Mouse (Mus musculus): ENCODE results near the gene Cfap97d1.

The Cfap97d1 gene

GRCm38 (mm10) chr11:102010140-102010539, 26.1 kb downstream of the Cfap97d1 start:
- DNase-seq (ENCODE audit: low spot score in 2 of 2): no peak

DNA sequence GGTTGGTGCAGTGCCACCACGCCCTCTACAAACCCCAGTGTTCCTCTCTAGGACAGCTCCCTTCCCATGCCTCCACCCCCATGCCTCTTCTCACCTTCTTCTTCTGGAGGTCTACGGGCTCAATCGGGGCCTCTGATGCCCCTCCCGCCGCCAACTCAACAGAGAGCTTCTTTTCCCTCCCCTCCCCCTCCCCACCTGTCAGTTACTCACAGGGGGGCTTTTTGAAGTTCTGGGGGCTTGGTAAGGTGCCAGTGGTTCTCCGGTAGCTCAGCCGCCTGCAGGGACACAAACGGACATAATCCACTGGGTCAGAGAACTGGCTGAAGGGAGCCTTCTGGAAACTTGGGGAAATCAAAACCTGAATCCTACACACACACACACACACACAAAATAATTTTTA, 27.4 kb downstream of the Cfap97d1 start:
- DNase-seq (ENCODE audit: low spot score in 2 of 2): no peak

DNA sequence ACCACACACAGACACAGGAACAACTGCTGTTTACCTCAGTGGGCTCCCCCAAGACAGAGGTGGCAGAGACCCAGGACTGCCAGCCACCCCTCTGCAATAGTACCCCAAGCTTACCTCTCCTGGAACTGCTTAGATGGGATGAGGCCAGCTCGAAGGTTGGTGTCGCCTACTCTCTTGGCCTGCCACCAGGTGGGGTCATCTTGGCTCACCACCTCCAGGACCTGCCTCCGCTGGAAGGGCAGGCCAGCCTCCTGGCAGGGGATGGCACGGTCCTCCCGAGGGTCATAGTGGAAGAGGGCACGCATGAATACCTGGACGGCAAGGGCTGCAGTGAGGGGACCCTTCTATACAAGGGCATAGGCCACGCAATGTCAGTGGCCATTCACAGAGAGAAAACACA, 29.1 kb downstream of the Cfap97d1 start:
- DNase-seq (ENCODE audit: low spot score in 2 of 2): no peak

DNA sequence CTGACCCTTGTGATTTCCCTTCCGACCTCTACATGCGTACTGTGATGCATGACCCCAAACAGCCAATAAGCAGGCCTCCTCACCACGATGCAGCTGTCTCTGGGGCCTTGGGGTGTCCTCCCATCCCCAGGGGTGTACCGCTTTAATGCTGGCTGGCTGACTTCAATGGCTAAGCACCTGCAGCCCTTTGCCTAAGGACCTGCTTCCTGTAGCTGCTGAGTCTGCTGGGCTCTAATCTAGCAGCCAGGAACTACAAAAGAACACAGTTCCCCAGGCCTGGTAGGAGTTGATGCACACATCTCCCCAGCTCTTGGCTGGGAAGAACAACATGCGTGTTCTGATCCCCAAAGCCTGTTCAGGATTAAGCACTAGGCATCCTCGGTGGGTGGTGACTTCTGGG, 31.4 kb downstream of the Cfap97d1 start:
- DNase-seq (ENCODE audit: low spot score in 2 of 2): no peak

DNA sequence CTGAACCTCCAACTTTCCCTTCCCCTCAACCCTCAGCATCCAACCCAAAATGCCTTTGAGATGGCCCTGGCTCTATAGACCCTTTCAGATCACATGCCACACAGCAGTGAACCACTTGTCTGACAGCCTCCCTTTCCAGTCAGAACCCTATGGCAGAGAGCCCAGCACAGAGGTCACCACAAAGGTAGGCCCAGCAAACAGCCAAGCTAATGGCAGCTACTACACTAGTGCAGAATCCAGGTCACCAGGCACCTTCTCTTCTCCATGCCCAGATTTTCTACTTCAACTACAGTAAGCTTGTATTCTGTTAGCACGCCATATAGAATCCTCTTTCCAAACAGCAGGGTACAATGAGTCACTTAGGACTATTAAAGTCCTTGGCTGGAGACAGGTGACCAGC, 32.1 kb downstream of the Cfap97d1 start:
- no peak for DNase-seq (ENCODE audit: low spot score in 2 of 2)

DNA sequence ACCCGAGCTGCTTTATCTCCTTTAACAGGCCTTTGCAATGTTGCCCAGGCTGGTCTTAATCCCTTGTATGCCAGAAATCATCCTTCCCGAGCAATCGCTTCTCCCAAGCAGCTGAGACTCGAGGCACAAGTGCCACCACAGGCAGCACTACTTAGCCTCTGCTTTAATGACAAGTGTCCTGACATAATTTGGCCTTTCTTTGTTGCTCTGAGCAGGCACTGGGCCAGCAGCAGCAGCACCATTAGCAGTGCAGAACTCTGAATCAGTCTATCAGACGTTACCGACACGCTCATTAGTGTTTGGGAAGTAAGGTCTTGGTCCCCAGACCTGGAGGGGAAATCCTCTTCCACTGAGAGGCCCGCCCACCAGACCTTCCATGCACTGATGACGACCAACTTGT, 35.7 kb downstream of the Cfap97d1 start:
- DNase-seq (ENCODE audit: low spot score in 2 of 2): no peak

GRCm38 (mm10) chr11:102021196-102021595, 37.1 kb downstream of the Cfap97d1 start:
- DNase-seq (ENCODE audit: low spot score in 2 of 2): no peak

DNA sequence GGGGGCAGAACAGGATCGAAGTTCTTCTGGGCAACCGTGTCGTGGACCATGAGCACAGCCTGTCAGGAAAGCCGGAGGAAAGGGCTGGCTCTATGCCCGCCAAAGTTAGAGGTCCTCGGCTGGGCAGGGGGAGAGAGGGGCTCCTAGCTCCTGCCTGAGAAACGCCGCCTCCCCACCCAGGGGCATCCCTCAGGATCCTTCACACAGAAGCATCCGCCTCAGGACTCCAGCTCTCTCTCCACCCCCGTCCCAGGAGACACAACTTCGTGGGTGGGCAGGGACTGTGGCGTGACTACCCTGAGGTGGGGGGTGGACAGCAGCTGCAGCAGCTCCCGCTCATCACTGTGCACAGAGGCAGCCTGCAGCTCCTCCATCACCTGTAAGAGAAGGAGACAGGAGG, 39.3 kb downstream of the Cfap97d1 start:
- DNase-seq (ENCODE audit: low spot score in 2 of 2): peak in 1 of 2 experiments; percentile 28

GRCm38 (mm10) chr11:102024084-102024758, 40.1 kb downstream of the Cfap97d1 start:
- DNase-seq (ENCODE audit: low spot score in 2 of 2): no peak

GRCm38 (mm10) chr11:102024875-102025274, 40.8 kb downstream of the Cfap97d1 start:
- DNase-seq (ENCODE audit: low spot score in 2 of 2): no peak

DNA sequence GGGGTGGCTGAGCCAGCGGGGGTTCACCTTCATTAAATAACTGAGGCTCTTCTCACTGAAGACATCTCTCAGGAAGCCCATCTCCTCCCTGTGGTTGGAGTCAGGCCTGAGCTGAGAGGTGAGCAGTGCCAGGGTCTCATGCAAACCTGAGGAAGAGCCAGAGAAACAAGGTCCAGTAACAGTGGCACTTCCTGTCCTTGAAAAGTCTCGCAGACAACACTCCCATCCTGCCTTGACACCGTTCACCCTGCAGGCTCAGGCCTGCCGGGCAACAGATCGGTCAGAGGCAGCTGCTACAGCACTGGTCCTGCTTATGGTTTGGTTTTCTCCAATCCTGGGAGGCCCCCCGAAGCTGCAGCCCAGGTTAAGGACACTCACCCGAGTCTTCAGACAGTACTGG, 41.3 kb downstream of the Cfap97d1 start:
- no peak for DNase-seq (ENCODE audit: low spot score in 2 of 2)

DNA sequence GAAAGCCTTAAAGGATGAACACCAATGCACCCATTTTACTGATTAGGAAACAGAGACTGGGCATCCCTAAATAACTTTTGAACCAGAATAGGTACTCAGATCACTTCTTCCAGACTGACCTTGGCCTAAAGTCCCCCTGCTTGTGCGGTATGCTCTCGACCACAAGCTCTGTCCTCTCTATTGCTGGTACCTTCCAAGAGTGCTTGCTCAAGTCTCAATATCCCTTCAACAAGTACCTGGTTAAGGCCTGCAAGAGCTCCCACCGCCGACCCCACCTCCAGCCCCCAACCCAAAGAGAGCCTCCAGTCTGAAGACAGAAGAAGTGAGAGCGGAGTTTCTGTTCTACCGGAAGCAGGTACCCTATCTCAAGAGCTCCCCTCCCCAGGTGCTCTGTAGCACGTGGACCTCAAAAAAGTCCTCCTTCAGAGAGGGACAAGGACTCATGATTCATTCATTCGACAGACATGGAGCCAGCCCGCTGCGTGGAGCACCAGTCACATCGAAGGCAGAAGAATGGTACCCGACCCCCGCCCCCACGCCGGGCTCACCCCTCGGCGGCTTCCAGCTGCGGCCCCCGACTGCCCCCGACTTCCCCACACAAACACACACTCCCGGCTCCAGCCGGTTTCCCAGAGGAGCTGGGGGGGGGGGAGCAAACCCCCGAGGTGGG, 42.0 kb downstream of the Cfap97d1 start:
- no peak for DNase-seq (ENCODE audit: low spot score in 2 of 2)

DNA sequence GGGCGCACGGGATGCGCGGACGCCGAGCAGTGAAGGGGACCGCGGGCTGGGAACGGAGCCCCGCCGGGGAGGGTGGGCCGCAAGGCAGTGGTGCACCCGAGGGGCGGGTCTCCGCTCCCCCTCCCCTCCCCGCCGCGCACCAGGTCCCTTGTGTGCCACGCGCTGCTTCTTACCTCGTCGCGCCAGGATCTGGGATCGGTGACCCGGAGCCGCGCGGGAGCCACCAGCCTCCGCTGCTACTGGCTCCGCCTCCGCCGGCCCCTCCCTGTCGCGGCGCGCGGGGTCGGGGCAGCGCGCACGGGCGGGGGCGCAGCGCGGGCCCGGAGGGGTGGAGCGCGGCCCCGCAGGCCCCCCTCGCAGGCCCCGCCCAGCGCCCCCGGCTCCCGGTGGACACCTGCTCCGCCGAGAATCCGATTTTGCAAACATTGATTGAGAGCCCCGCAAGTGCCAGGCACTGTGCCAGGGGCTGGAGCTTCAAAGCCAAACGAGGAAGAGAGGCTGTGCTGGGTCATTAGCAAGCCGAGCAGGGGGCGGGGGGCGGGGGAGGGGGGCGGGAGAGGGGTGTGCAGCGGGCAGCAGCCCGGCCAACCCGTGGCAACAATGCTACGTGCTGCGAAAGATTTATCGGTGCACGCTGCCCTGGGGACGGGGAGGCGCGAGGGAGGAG, 42.7 kb downstream of the Cfap97d1 start:
- DNase-seq (ENCODE audit: low spot score in 2 of 2): peak in 1 of 2 experiments; percentile 35

- no peak for DNase-seq (ENCODE audit: low spot score in 2 of 2)
Measured at GRCm38 (mm10) chr11:102027361-102028017, 43.4 kb downstream of the Cfap97d1 start.

GRCm38 (mm10) chr11:102028087-102028816, 44.2 kb downstream of the Cfap97d1 start, which contains the start of gene Mpp3:
Gene Mpp3, minus strand, starts transcription at chr11:102028461.
- DNase-seq (ENCODE audit: low spot score in 2 of 2): no peak

DNA sequence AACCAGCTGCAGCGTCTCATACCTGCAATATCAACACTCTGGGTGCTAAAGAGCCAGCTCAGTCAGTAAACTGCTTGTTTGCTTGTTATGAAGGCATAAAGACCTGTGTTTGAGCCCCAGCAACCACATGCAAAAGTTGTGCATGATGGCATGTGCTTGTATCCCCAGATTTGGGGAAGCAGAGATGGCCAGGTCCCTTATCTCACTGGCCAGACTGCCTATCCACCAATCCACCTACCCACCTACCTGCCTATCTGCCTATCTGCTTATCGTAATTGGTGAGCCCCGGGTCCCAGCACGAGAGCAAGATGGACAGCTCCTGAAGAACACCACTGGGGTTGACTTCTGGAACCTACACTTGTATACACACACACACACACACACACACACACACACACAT, 45.2 kb downstream of the Cfap97d1 start:
- DNase-seq (ENCODE audit: low spot score in 2 of 2): no peak

DNA sequence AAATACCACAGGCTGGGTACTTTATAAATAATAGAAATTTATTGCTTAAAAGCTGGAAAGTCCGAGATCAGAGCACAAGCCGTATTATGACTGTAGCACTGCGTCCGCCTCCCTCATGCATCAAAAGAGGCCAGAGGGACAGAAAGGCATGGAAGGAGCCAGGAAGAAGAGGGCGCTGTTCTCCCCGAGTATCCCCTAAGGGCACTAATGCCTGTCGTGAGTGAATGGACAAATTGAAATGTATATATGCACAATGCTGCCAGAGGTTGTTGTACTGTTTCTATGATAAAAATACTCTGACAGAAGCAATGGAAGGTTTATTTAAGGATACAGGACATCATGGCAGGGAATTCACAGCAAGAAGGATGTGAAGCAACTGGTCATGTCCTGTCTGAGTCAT, 45.9 kb downstream of the Cfap97d1 start:
- DNase-seq (ENCODE audit: low spot score in 2 of 2): no peak

DNA sequence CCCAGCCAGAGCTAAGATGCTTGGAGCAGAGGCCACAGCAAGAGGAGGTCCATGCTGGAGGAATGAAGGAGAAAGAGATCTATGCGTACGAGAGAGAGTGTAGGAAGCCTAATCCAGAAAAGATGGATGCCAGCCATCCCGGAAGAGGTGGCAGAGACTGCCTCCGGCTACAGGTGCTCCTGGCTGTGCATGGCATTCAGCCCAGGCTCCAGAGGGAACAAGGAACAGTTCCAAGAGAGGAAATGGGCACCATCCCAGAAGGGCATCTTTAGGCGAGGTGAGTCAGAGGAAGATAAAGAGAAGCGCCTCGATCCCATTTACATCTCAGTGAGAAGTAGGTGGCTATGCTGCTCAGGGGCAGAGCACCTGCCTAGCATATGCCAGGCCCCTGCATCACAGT, 47.1 kb downstream of the Cfap97d1 start:
- DNase-seq (ENCODE audit: low spot score in 2 of 2): no peak

DNA sequence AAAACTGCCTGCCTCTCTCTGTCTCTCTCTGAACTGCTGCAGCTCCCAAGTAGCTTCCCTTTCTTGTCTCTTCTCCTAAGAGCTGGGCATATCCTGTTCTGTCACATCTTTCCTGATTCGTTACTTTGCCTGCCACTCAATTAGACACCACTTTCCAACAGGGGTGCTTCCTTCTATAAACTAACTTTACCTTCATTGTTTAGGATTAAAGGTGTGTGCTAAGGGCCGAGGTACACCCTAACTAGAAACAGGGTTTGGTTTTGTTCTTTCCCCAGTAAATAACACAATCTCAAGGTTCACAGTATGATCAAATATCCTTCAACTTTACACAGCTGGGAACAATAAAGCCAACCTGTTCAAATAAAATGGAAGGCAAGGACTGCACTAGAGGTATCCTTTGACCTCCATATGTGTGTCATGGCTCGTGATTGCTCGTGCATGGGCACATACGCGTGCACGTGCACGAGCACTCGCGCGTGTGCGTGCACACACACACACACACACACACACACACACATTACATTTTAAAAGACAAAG, 49.0 kb downstream of the Cfap97d1 start:
- no peak for DNase-seq (ENCODE audit: low spot score in 2 of 2)

DNA sequence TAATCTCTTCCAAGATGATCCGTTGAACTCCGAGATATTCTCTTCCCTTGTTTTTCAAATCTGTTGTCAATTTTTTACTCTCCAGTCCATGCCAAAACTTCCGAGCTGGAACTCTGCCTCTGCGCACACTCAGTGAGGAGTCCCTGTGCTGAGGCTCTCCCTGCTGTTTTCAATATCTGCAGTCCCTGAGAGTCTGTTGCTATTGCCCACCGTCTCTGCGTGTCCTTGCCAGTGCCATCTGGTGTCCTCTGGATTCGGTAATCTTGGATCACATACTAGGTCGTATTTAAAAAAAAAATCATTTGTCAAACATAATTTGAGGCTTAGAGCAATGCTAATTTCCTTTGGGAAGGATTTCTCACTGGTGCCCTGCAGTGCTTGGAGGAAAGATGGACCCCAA, 50.8 kb downstream of the Cfap97d1 start:
- no peak for DNase-seq (ENCODE audit: low spot score in 2 of 2)

GRCm38 (mm10) chr11:102035456-102035960, 51.4 kb downstream of the Cfap97d1 start:
- DNase-seq (ENCODE audit: low spot score in 2 of 2): no peak

Data from frontal cortex, postnatal 25 days (tissue).